Mouse (Mus musculus) bone marrow, adult 2 months (tissue): Measurements from ENCODE around the gene Tm4sf20.

Source experiments
- CTCF ChIP-seq: fragments of 200-500 bp; IDR thresholded peaks from 2 replicates; pipeline ENCODE4 v1.5.1; 2011; ENCODE audit warnings: low read length, control low read depth; ENCODE audit not compliant: control insufficient read depth, insufficient read depth
- POLR2A ChIP-seq: fragments of 200-500 bp; IDR thresholded peaks from 2 replicates; pipeline ENCODE4 v1.6.1; 2011; ENCODE audit warnings: low read depth, mild to moderate bottlenecking, control low read depth, low read length, borderline replicate concordance; ENCODE audit not compliant: control insufficient read depth

GRCm38 (mm10) chr1:82726482-82726881 is 41.8 kb downstream of the Tm4sf20 start:
- TF ChIP-seq CTCF (no peak), POLR2A (no peak)
